Mouse (Mus musculus): ENCODE measurements around the gene Gm10160.
A peak's percentile ranks its signal among the peaks of the same experiment; 100 is the strongest.

DNA sequence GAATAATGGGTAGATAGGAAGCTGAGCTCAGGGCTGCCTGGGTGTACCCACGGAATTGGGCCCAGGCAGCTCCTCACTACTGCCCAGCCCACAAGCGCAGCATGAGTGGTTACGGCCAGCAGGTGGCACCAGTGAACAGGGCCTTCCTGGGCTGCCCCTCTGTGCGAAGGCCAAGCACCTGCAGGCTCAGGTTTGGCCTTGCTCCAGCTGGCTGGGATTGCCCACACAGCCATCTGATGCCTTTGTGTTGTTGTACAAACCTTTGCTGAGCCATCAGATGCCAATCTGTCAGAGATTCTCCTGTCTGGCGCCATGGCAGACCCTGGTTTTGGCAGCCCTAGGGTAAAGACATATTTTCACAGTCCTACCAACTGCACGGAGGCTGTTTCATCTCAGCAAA lies 12.6 kb upstream of the Gm10160 start:
- TF ChIP-seq CTCF (IDR thresholded peaks at IDR 0.05) = peak; percentile 98
- TF ChIP-seq EP300 (IDR thresholded peaks at IDR 0.05) = no peak

Measured in lung, postnatal 0 days (tissue).